Comparison of ENCODE assay signal across 28 mouse cellular contexts in the genomic region with DNA sequence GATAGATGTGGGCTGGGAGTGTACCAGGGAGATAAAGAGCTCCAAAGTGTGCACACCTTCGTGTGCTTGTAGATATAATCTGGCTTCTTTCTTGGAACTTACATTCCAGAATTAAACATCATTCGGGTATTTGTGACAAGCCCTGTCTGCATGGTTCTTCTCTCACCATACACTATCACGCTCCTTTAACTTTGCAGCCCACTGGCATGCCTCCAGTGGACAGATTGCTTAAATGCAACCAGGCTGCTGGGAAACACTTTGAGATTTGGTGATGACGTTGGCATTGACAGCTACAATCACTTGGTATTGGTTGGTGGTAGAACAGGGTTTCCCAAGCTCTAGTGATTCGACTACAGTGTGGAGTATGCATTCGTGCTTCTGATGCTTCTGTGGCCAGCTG.
DNase-seq lines count a peak whose midpoint lies in the region; ATAC-seq and TF ChIP-seq lines count a peak whose summit lies in the region.
"Had no signal": no experiment of that assay in that cellular context is flagged by ENCODE, and none has a peak within 500 bp of the region (broad histone marks: within the 10 kb centered on the region; RNA-seq: fewer than 3 reads in every experiment).

No protein-coding gene starts in this region.

- no peaks in the 10 kb centered on the region for H3K27me3 ChIP-seq in intestine, embryonic 15.5 days (replicated peaks)
- H3K27me3 ChIP-seq: embryonic facial prominence, embryonic 15.5 days; forebrain, embryonic 13.5 days; hindbrain, embryonic 15.5 days; liver, embryonic 13.5 days; midbrain, embryonic 15.5 days had no signal

- peak; percentile 35 for ATAC-seq in intestine, embryonic 15.5 days
- peak; percentile 30; the same call in 1 of the 2 replicates for ATAC-seq in megakaryocyte progenitor cell, adult 5-6 weeks (replicated peaks; ENCODE audit: poor library complexity)
- ATAC-seq: CD4-positive, CD25-positive, alpha-beta regulatory T cell, adult 4 months; forebrain, embryonic 13.5 days; lung, postnatal 0 days; midbrain, embryonic 15.5 days had no signal

- peak; percentile 13 for DNase-seq in left cerebral cortex, postnatal 4 days
- DNase-seq in left cerebral cortex, postnatal 25 days (ENCODE audit: low spot score in 2 of 2) = no peak
- DNase-seq in urinary bladder, adult 18-20 months (ENCODE audit: low spot score in 2 of 2) = no peak
- no peak for DNase-seq in gastrocnemius, postnatal 4 days (ENCODE audit: low spot score in 2 of 2)
- no peak for DNase-seq in frontal cortex, adult 2 months (ENCODE audit: extremely low spot score in 1 of 2, low spot score in 1 of 2)
- DNase-seq: adrenal gland, postnatal 25 days; gastrocnemius, postnatal 25 days; heart, postnatal 14 days; kidney, adult 9 months; kidney, postnatal 10 days; layer of hippocampus, postnatal 36 days; liver, embryonic 13.5 days; lung, postnatal 4 days; right cerebral cortex, postnatal 25 days; spleen, adult 18-20 months; thymus, postnatal 4 days had no signal

- no peaks in the 10 kb centered on the region for H3K9me3 ChIP-seq in intestine, embryonic 15.5 days
- H3K9me3 ChIP-seq: embryonic facial prominence, embryonic 10.5 days; embryonic facial prominence, embryonic 15.5 days; forebrain, embryonic 13.5 days; hindbrain, embryonic 10.5 days; hindbrain, embryonic 15.5 days; liver, embryonic 13.5 days; midbrain, embryonic 10.5 days; midbrain, embryonic 15.5 days had no signal

- TF ChIP-seq POLR2A in bone marrow macrophage, adult 2 months (IDR thresholded peaks at IDR 0.05; ENCODE audit: borderline replicate concordance, low read depth, low read length) = no peak

- no peak overlapping the region for H3K4me3 ChIP-seq in bone marrow macrophage, adult 2 months (ENCODE audit: insufficient read depth, low read length)
- H3K4me3 ChIP-seq in intestine, embryonic 15.5 days (replicated peaks) = no peak overlapping the region
- H3K4me3 ChIP-seq: embryonic facial prominence, embryonic 10.5 days; embryonic facial prominence, embryonic 15.5 days; forebrain, embryonic 13.5 days; hindbrain, embryonic 10.5 days; hindbrain, embryonic 15.5 days; liver, embryonic 13.5 days; midbrain, embryonic 10.5 days; midbrain, embryonic 15.5 days had no signal

- H3K9ac ChIP-seq in intestine, embryonic 15.5 days = no peak overlapping the region
- H3K9ac ChIP-seq: embryonic facial prominence, embryonic 15.5 days; forebrain, embryonic 13.5 days; hindbrain, embryonic 15.5 days; liver, embryonic 13.5 days; midbrain, embryonic 15.5 days had no signal

- peak overlapping the region; percentile 90 for H3K27ac ChIP-seq in bone marrow macrophage, adult 2 months (ENCODE audit: insufficient read depth, low read depth, low read length)
- H3K27ac ChIP-seq in intestine, embryonic 15.5 days = peak overlapping the region; percentile 23; the same call in 1 of the 2 replicates
- H3K27ac ChIP-seq: embryonic facial prominence, embryonic 10.5 days; embryonic facial prominence, embryonic 15.5 days; forebrain, embryonic 13.5 days; hindbrain, embryonic 10.5 days; hindbrain, embryonic 15.5 days; liver, embryonic 13.5 days; midbrain, embryonic 10.5 days; midbrain, embryonic 15.5 days had no signal

- TF ChIP-seq CTCF in bone marrow macrophage, adult 2 months (IDR thresholded peaks at IDR 0.05; ENCODE audit: low read depth, low read length) = no peak

- H3K4me1 ChIP-seq in bone marrow macrophage, adult 2 months (ENCODE audit: control insufficient read depth, insufficient read depth, low read length) = peaks cover 28% of the 10 kb centered on the region
- H3K4me1 ChIP-seq in intestine, embryonic 15.5 days (replicated peaks) = no peaks in the 10 kb centered on the region
- H3K4me1 ChIP-seq: embryonic facial prominence, embryonic 10.5 days; embryonic facial prominence, embryonic 15.5 days; forebrain, embryonic 13.5 days; hindbrain, embryonic 10.5 days; hindbrain, embryonic 15.5 days; midbrain, embryonic 10.5 days; midbrain, embryonic 15.5 days had no signal

- no peaks in the 10 kb centered on the region for H3K36me3 ChIP-seq in intestine, embryonic 15.5 days
- H3K36me3 ChIP-seq: embryonic facial prominence, embryonic 10.5 days; embryonic facial prominence, embryonic 15.5 days; hindbrain, embryonic 10.5 days; hindbrain, embryonic 15.5 days; liver, embryonic 13.5 days; midbrain, embryonic 10.5 days; midbrain, embryonic 15.5 days had no signal

- 0 out of 2 replicates have a peak overlapping the region, but pooled peaks have one; percentile 3 for H3K4me2 ChIP-seq in intestine, embryonic 15.5 days (replicated peaks)
- H3K4me2 ChIP-seq: embryonic facial prominence, embryonic 15.5 days; forebrain, embryonic 13.5 days; hindbrain, embryonic 15.5 days; liver, embryonic 13.5 days; midbrain, embryonic 15.5 days had no signal

- intact Hi-C loops in left cerebral cortex, postnatal 4 days (cut with DNase I) = no loop called here
- intact Hi-C loops in left cerebral cortex, postnatal 25 days (cut with DNase I) = no loop called here

- 73% methylated on average over 6 of the region's 6 CpGs for WGBS in intestine, embryonic 15.5 days
